Mouse (Mus musculus): ENCODE measurements around the gene Gm266. TPM values are rescaled to one million over a fixed set of nuclear protein-coding genes. Genes with fewer than 3 reads are reported as not detected.
A peak's percentile ranks its signal among the peaks of the same experiment; 100 is the strongest.

Gm266 gene
- total RNA-seq, 2 experiments from 2014 or later: not detected

- no peak for ATAC-seq (replicated peaks; ENCODE audit: poor library complexity)
These were observed 17.9 kb upstream of the Gm266 start for GRCm38 (mm10) chr12:111503571-111503970.

- no peak for ATAC-seq (replicated peaks; ENCODE audit: poor library complexity)
These were observed 17.5 kb upstream of the Gm266 start for GRCm38 (mm10) chr12:111503063-111503567.

GRCm38 (mm10) chr12:111500725-111501124 lies 15.1 kb upstream of the Gm266 start:
- ATAC-seq (replicated peaks; ENCODE audit: poor library complexity): no peak

GRCm38 (mm10) chr12:111499617-111500016 lies 14.0 kb upstream of the Gm266 start:
- ATAC-seq (replicated peaks; ENCODE audit: poor library complexity): no peak

GRCm38 (mm10) chr12:111497076-111497475 lies 11.5 kb upstream of the Gm266 start:
- ATAC-seq (replicated peaks; ENCODE audit: poor library complexity): no peak

GRCm38 (mm10) chr12:111494931-111495330 lies 9.3 kb upstream of the Gm266 start:
- ATAC-seq (replicated peaks; ENCODE audit: poor library complexity): no peak

- no peak for ATAC-seq (replicated peaks; ENCODE audit: poor library complexity)
These were observed 3.7 kb upstream of the Gm266 start for GRCm38 (mm10) chr12:111489261-111489865.

- no peak for ATAC-seq (replicated peaks; ENCODE audit: poor library complexity)
These were observed 832 bp upstream of the Gm266 start for GRCm38 (mm10) chr12:111486455-111486854.

GRCm38 (mm10) chr12:111485046-111485651 lies 474 bp downstream of the Gm266 start:
- no peak for ATAC-seq (replicated peaks; ENCODE audit: poor library complexity)

- ATAC-seq (replicated peaks; ENCODE audit: poor library complexity): peak; percentile 80
These were observed 5.7 kb downstream of the Gm266 start for GRCm38 (mm10) chr12:111479917-111480316.

- no peak for ATAC-seq (replicated peaks; ENCODE audit: poor library complexity)
These were observed 6.7 kb downstream of the Gm266 start for GRCm38 (mm10) chr12:111478924-111479323.

- 0 out of 2 replicates have a peak, but pooled peaks have one; percentile 37 for ATAC-seq (replicated peaks; ENCODE audit: poor library complexity)
These were observed 10.6 kb downstream of the Gm266 start for GRCm38 (mm10) chr12:111474893-111475643.

GRCm38 (mm10) chr12:111474384-111474783 lies 11.2 kb downstream of the Gm266 start:
- ATAC-seq (replicated peaks; ENCODE audit: poor library complexity): no peak

GRCm38 (mm10) chr12:111472886-111473285 lies 12.7 kb downstream of the Gm266 start:
- no peak for ATAC-seq (replicated peaks; ENCODE audit: poor library complexity)

- no peak for ATAC-seq (replicated peaks; ENCODE audit: poor library complexity)
These were observed 13.9 kb downstream of the Gm266 start for GRCm38 (mm10) chr12:111471721-111472120.

- ATAC-seq (replicated peaks; ENCODE audit: poor library complexity): no peak
These were observed 14.5 kb downstream of the Gm266 start for GRCm38 (mm10) chr12:111471119-111471518.

GRCm38 (mm10) chr12:111469507-111469906 lies 16.1 kb downstream of the Gm266 start:
- peak; percentile 97 for ATAC-seq (replicated peaks; ENCODE audit: poor library complexity)

- ATAC-seq (replicated peaks; ENCODE audit: poor library complexity): no peak
These were observed 17.4 kb downstream of the Gm266 start for GRCm38 (mm10) chr12:111468206-111468605.

- no peak for ATAC-seq (replicated peaks; ENCODE audit: poor library complexity)
These were observed 19.3 kb downstream of the Gm266 start for GRCm38 (mm10) chr12:111466369-111466768.

GRCm38 (mm10) chr12:111463570-111463969 lies 22.1 kb downstream of the Gm266 start:
- no peak for ATAC-seq (replicated peaks; ENCODE audit: poor library complexity)

- no peak for ATAC-seq (replicated peaks; ENCODE audit: poor library complexity)
These were observed 27.9 kb downstream of the Gm266 start for GRCm38 (mm10) chr12:111457742-111458141.

- no peak for ATAC-seq (replicated peaks; ENCODE audit: poor library complexity)
These were observed 29.8 kb downstream of the Gm266 start for GRCm38 (mm10) chr12:111455860-111456259.
